Mouse (Mus musculus) cortical plate, adult 2 months (tissue): ENCODE data around the gene Cfap20.

ENCODE experiments used
- CTCF ChIP-seq: fragments of 200-500 bp; IDR thresholded peaks from 2 replicates; pipeline ENCODE4 v1.5.1; 2011; ENCODE audit warnings: mild to moderate bottlenecking, control low read depth, low read length; ENCODE audit not compliant: insufficient read depth; ENCODE audit errors: extremely low read depth
- POLR2A ChIP-seq: fragments of 200-500 bp; IDR thresholded peaks from 2 replicates; pipeline ENCODE4 v1.6.1; 2011; ENCODE audit warnings: mild to moderate bottlenecking, low read length, control low read depth; ENCODE audit not compliant: insufficient read depth; ENCODE audit errors: extremely low read depth

GRCm38 (mm10) chr8:95387936-95388335, 46.7 kb downstream of the Cfap20 start:
- TF ChIP-seq POLR2A = no peak
- TF ChIP-seq CTCF = no peak
